Mouse (Mus musculus): ENCODE data around the gene Hs6st1.
"Not testable (repeated sequence)": the region's sequence is repeated elsewhere in the genome, so short reads cannot be mapped to it uniquely, and the experiment has no call there.

Gene Hs6st1

GRCm38 (mm10) chr1:36068076-36068475 lies at the start of gene Hs6st1:
Hs6st1 (plus strand) TSS chr1:36068400.
- DNase-seq (ENCODE audit: low read depth, low spot score) = peak; percentile 87

DNA sequence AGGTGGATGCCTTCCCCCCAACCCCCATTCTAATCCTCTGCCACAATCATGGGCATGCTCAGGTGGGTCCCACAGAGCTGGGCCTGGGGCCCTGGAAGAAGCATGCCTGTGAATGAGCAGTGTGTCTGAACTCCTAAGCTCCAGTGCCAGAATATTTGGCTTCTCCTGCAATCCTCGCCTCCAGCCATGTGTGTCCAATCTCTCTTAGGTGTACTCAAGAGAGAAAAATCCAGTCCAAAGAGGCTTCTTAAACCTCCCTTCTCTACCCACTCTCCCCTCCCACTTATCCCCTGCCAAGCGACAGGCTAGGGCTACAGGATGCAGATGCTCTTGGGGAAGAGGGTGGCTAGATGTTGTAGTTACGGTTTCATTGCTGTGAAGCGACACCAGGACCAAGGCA lies 49.6 kb upstream of the Hs6st1 start:
- no peak for DNase-seq (ENCODE audit: low read depth, low spot score)

DNA sequence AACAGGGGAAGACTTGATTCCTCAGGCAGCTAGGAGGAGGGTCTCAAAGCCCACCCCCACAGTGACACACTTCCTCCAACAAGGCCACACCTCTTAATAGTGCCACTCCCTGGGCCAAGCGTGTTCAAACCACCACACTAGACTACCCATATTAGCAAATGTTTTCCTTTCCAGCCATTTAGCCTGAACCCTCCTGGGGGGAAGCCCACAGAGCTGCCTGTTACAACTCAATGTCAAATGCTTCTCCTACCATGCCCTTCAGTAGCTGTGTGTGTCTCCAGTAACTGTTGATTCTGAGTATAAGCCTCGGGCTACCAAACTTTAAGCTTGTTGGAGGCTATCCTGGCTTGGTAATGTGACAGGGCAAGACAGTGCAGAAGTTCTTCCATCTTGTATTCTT lies 49.0 kb upstream of the Hs6st1 start:
- no peak for DNase-seq (ENCODE audit: low read depth, low spot score)

GRCm38 (mm10) chr1:36020315-36020714 lies 47.9 kb upstream of the Hs6st1 start:
- DNase-seq (ENCODE audit: low read depth, low spot score) = no peak

DNA sequence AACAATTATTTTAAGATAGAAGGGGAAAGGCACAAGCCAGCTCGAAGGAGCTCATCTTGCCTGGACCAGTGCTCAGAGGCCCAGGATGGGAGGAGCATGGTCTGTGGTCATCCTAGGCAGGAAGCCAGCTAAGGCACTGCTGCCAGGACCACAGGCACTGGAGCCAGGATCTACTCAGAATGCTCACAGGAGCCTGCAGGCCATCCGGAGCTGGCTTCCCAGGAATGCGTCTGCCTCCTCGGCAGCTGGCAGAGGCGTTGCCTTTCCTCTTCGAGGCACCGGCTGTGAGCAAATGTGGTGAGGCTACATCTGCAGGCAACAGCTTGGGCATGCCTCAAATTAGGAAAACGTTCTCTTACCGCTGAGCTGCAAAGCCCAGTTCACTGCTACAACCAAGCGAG lies 37.8 kb upstream of the Hs6st1 start:
- peak; percentile 63 for DNase-seq (ENCODE audit: low read depth, low spot score)

DNA sequence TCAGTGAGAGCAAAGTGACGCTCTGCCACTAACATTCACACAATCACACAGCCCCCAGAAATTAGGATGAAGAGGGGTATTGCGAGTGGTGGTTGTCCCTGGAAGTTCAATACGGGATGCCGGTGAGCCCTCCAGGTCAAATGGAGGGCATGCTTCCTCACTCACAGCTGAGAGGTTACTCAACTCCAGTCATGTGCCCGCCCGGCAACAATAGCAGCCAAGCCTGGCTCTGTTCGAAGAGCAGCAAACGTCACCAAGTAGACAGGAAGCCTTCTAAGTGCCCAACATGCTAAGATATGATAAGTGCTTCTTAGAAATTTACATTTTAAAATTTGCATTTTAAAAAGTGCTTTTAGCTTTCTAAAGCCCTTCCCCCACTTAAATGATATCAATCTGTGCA lies 29.4 kb upstream of the Hs6st1 start:
- DNase-seq (ENCODE audit: low read depth, low spot score) = no peak

GRCm38 (mm10) chr1:36042072-36042471 lies 26.1 kb upstream of the Hs6st1 start:
- no peak for DNase-seq (ENCODE audit: low read depth, low spot score)

DNA sequence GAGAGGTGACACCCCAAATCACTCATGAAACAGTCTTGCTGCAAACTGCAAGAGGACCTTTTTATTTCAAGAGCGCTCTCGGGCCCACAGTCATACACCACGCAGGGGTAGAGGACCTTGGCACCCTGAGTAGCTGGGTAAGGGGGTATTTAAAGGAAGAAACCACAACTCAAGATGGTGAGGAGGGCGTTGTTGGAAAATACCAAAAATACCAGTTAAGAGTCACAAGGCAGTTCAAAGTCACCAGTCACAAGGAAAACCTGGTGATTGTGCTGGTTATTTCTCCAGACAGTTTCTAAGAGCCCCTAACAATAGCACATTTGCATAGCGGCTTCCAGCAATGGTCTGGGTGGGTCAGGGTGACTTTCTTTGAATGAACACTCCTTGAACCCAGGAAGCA lies 24.4 kb upstream of the Hs6st1 start:
- DNase-seq (ENCODE audit: low read depth, low spot score) = not testable (repeated sequence)

GRCm38 (mm10) chr1:36044288-36044687 lies 23.9 kb upstream of the Hs6st1 start:
- DNase-seq (ENCODE audit: low read depth, low spot score) = no peak

DNA sequence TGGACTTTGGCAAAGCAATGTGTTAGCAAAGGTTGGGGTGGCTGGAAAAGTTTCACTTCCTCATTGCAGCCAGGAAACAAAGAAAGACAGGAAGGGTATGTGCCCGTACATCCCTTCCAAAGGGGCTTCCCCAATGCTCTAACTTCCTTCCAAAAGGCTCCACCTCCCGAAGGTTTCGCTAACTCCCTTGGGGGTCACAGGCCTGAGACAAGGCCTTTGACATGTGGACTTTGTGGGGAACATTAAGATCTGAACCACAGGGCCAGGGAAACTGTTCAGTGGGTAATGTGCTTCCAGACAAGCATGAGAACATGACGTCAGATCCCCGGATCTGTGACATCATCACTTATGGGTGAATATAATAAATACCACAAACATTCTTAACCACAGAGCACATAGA lies 15.5 kb upstream of the Hs6st1 start:
- DNase-seq (ENCODE audit: low read depth, low spot score) = no peak

GRCm38 (mm10) chr1:36053566-36053965 lies 14.6 kb upstream of the Hs6st1 start:
- no peak for DNase-seq (ENCODE audit: low read depth, low spot score)

DNA sequence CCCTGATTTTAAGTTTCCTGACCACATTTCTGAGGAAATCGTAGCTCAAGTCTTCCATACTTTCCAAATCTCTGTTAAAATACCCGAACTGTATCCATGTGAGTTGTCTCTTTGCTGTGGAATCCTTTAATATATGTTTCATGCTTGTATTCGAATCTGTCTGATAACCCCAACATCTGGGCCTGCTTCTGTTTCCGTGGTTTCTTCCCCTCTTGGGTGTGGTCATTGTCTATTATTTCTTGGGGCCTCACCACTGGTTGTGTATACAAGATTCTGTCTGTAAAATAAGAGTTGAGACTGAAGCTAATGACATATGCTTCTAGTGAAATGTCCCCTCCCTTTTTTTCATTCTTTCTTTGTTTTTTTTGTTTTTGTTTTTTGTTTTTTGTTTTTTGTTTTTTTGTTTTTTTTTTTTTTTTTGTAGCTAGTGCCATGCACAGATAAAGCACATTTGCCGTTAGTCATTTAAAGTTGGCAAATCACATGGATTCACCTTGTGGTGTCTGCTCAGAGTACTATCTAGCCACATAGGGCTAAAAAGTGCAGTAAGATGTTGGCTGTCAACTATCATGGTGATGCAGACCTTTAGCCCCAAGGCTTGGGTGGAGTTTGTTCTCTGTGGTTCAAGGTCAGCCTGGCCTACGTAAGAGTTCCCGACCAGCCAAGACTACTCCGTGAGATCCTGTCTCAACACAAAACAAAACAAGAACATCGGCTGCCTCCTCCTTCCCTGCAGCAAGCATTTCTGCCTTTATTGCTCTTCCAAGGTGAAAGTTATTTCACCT lies 13.8 kb upstream of the Hs6st1 start:
- DNase-seq (ENCODE audit: low read depth, low spot score) = no peak

- no peak for DNase-seq (ENCODE audit: low read depth, low spot score)
These were observed 13.2 kb upstream of the Hs6st1 start for GRCm38 (mm10) chr1:36054967-36055357.

DNA sequence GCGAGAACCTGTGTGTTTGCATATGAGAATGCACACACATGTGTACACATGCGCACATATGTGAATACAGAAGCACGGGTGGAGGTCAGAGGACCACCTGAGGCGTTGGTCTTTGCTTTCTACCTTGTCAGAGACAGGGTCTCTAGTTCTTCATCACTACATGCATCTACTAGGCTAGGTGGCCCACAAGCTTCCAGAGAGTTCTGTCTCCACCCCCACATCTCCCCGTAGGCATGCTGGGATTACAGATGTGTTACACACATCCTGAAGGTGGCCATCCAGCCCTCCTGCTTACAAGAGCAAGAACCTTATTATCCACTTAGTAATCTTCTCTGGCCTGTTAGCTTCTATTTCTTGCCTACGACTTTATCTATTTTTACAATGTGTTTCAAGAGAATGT lies 8.8 kb upstream of the Hs6st1 start:
- DNase-seq (ENCODE audit: low read depth, low spot score) = no peak

DNA sequence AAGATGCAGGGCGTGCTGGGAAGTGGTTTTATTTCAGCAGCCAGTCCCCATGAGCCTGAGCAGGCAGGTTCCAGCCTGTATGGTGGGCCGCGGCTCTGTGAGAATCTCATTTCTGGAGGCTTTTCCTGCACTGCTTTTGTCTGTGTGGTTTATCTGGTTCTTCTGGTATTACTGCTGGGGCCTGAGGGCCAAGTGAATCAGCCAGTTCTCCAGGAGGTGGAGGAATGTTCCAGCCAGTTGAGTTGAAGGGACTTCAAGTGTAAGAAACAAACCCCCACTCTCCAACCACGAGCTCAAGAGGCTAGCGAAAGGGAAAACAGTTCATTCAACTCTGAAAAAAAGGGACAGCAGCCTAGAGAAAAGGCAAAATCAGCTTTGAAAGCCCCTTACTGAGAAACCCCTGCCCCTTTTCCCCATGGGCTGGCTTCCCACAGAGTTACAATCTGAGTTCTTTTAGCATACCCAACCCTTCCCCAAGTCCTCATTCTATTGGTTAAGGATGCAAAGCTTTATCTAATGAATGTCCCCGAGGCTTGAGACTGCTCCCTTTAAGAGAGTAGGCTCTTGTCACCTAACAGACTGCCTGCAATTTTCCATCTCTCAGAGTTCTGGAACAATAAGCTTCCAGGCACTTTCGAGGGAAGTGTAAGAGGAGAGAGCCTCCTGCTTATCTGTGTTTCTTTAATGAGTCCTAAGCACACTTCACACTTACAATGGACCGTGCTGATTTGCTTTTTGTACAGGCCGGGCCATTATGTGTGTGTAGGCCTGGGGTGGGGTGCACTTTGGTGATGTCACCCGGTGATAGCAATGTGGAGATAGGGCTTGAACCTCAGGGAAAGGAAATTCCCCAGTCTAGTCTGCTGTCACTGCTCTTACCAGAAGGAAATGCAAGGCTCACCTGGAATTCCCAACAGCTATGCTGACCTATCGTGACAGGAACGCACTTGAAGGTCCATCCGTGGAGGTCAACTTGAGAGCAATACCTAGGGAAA lies 7.9 kb upstream of the Hs6st1 start:
- peak; percentile 42 for DNase-seq (ENCODE audit: low read depth, low spot score)

DNA sequence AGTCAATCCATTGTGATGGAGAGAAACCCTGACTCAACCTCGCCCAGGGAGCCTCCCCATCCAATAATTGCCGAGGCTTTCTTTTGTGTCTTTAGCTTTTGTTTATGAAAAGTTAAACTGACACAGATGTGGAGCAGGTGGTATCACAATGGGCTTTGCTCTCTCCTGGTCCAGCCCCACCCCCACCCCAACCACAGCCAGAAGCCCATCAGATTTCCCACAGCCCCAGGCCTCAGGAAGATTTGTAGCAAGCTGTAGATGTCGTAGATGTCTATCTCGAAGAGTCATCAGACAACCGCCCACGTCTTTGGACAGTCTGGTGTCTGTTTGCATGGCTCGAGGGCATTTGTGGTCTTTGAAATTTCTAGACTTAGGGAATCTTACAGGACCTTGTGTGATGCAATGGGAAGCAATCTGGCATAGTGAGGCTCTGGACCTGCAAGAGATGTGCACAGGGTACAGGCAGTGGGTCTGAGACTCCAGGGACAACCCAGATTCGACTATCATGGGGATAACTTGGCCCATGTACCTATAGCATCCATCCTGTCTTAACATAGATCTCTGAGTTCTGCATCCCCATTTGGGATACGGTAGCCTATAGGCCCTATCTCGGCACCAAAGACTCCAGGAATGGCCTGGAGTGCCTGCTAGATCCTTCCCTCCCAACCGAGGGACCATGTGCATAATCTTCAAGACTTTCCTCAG lies 6.8 kb upstream of the Hs6st1 start:
- DNase-seq (ENCODE audit: low read depth, low spot score) = no peak

DNA sequence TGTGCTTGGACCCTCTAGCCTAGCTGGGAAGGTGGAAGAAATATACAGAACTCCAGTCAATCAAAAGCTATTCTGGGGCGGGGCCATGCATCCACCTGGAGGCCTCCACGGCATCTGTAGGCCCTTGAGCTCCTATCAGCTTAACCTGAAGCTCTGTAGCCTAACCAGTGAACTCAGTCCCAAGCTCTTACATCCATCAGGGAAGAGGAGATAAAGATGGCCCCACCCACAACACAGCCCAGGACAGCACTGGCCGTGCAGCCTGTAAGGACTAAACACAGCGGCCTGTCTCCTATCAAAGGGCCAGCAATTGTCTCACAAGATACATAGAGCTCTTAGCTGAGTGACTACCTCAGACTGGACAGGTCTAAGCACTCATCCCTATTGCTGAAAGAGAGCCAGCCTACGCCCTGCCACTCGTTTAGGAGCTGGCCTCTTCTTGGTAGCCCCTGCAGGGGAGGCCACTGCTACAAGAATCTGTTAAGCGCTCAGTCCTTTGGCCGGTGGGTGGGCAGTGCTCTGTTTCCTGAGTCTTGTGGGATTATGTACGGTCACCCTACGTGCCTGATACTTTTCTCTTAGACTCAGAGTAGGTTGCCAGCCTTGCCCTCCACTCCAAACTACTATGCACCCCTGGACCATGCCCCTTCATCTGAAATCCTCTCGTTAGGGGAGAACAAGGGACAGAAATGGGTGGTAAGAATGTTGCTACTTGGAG lies 6.0 kb upstream of the Hs6st1 start:
- DNase-seq (ENCODE audit: low read depth, low spot score) = no peak

DNA sequence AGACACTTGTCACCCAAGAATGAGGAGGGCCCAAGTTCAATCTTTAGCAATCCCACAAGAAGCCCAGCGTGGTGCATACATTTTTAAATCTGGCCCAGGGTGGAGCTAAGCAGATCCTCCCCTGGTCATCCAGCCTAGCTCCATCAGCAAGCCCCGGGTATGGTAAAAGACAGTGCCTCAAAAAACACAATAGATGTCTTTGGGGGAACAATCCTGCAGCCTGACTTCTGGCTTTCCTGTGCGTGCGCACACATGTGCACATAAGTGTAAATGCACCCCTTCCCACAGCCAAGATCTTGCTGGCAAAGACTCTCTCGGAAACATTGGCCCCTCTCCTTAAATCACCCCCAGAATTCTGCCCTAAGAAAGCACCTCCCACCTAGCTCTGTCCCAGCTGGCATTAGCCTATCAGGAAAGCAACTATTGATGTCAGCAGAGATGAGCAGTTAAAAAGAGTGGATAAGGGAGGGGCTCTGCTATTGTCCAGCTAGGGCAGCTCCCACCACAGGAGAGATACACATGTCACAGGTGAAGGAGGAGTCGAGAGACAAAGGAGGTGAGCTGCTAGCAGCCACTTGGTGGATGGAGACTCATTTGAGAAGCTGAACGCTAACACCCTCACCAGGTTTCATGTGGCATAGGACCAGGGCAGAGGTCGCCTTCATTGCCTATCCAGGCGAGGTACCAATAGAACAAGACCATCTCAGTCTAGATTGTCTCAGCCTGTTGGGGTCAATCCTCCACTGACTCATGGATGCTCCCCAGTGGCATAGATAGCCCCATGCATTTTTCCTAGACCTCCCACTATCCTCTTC lies 5.2 kb upstream of the Hs6st1 start:
- DNase-seq (ENCODE audit: low read depth, low spot score) = no peak

- no peak for DNase-seq (ENCODE audit: low read depth, low spot score)
These were observed 4.6 kb upstream of the Hs6st1 start for GRCm38 (mm10) chr1:36063641-36063955.

- DNase-seq (ENCODE audit: low read depth, low spot score) = no peak
These were observed 4.0 kb upstream of the Hs6st1 start for GRCm38 (mm10) chr1:36064223-36064622.

Measured in forelimb bud, embryonic 11.5 days (tissue).